In the genomic region with DNA sequence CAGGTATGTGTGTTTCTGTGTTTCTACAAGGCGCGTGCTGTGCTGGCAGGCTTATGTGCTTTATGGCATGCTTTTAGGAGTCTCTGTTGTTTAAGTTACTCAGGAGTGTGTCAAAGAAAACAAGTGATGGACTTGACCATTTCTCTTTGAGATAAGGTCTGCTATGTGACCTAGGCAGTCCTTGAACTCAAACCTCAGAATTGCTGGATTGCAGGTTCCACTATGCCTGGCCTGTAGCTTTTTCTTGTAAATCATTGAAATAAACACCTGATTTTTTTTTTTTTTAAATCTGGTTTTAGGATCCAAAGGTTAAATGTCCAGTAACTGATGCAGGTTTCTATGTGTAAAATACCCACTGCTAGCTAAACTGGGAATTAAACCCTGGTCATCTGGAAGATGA, we compare ENCODE assay signal across 32 mouse cellular contexts. TPM values are rescaled to one million over a fixed set of nuclear protein-coding genes. Genes with fewer than 3 reads are reported as not detected.
"Had no signal": no experiment of that assay in that cellular context is flagged by ENCODE, and none has a peak within 500 bp of the region (broad histone marks: within the 10 kb centered on the region; RNA-seq: fewer than 3 reads in every experiment).

No protein-coding gene starts in this region.

- ATAC-seq: hindbrain, embryonic 16.5 days; hindbrain, postnatal 0 days; inflammation-experienced regulatory T-cells, adult 6 months; intestine, embryonic 15.5 days; intestine, embryonic 16.5 days; intestine, postnatal 0 days had no signal

- H3K4me1 ChIP-seq: heart, embryonic 10.5 days had no signal

- H3K27ac ChIP-seq: heart, adult 2 months; heart, embryonic 10.5 days; heart, embryonic 13.5 days; heart, embryonic 15.5 days; hindbrain, embryonic 10.5 days; hindbrain, embryonic 12.5 days; hindbrain, embryonic 13.5 days; hindbrain, embryonic 14.5 days; hindbrain, embryonic 15.5 days; hindbrain, postnatal 0 days; intestine, embryonic 15.5 days; kidney, postnatal 0 days; layer of hippocampus, adult 2 months; left cerebral cortex, adult 2 months had no signal

- H3K4me2 ChIP-seq: heart, embryonic 11.5 days; heart, embryonic 12.5 days; heart, embryonic 13.5 days; heart, embryonic 15.5 days; hindbrain, embryonic 12.5 days; hindbrain, embryonic 13.5 days; hindbrain, embryonic 14.5 days; hindbrain, embryonic 15.5 days; intestine, embryonic 15.5 days had no signal

- H3K9ac ChIP-seq: heart, embryonic 12.5 days; heart, embryonic 13.5 days; heart, embryonic 15.5 days; hindbrain, embryonic 12.5 days; hindbrain, embryonic 13.5 days; hindbrain, embryonic 14.5 days; hindbrain, embryonic 15.5 days; intestine, embryonic 15.5 days had no signal

- DNase-seq: heart, adult 2 months; heart, postnatal 10 days; heart, postnatal 14 days; heart, postnatal 36 days; heart, postnatal 4 days; kidney, adult 11 months; kidney, adult 8-10 months; kidney, postnatal 10 days; kidney, postnatal 14 days; kidney, postnatal 25 days; kidney, postnatal 4 days; layer of hippocampus, adult 9-11 months; layer of hippocampus, postnatal 36 days had no signal

- H3K4me3 ChIP-seq: heart, adult 2 months; heart, embryonic 10.5 days; heart, embryonic 12.5 days; heart, embryonic 13.5 days; heart, embryonic 15.5 days; hindbrain, embryonic 10.5 days; hindbrain, embryonic 12.5 days; hindbrain, embryonic 13.5 days; hindbrain, embryonic 15.5 days; intestine, embryonic 15.5 days; layer of hippocampus, adult 2 months; left cerebral cortex, adult 2 months had no signal

- H3K9me3 ChIP-seq: heart, embryonic 10.5 days; heart, embryonic 12.5 days; heart, embryonic 13.5 days; heart, embryonic 15.5 days; hindbrain, embryonic 10.5 days; hindbrain, embryonic 12.5 days; hindbrain, embryonic 13.5 days; hindbrain, embryonic 15.5 days; intestine, embryonic 15.5 days had no signal

- H3K27me3 ChIP-seq: heart, embryonic 12.5 days; heart, embryonic 13.5 days; heart, embryonic 15.5 days; hindbrain, embryonic 12.5 days; hindbrain, embryonic 13.5 days; hindbrain, embryonic 15.5 days; intestine, embryonic 15.5 days had no signal

RNA-seq across cellular contexts. Expression of gene Slc45a3, which starts 43.7 kb away (rescaled TPM):
- polyA plus RNA-seq: inflammation-experienced regulatory T-cells, adult 6 months had no signal
